9 mouse cellular contexts compared by ENCODE assay signal in genomic region chr9:14498896-14499705, GRCm38 (mm10). TPM values are rescaled to one million over a fixed set of nuclear protein-coding genes. Genes with fewer than 3 reads are reported as not detected.
DNase-seq lines count a peak whose midpoint lies in the region; ATAC-seq and TF ChIP-seq lines count a peak whose summit lies in the region.
"Had no signal": no experiment of that assay in that cellular context is flagged by ENCODE, and none has a peak within 500 bp of the region (broad histone marks: within the 10 kb centered on the region; RNA-seq: fewer than 3 reads in every experiment).

No protein-coding gene starts in this region.

- intact Hi-C loops in heart, postnatal 36 days (cut with DNase I) = loop anchor here (2.0 to 5.0 kb wide), 2 partner anchors 152 to 610 kb away; no protein-coding TSS in a partner anchor

- no peak for TF ChIP-seq CTCF in E14TG2a.4 (conservative IDR thresholded peaks at IDR 0.05; ENCODE audit: low read length)
- TF ChIP-seq CTCF in midbrain, postnatal 0 days (IDR thresholded peaks at IDR 0.05) = no peak

- H3K27me3 ChIP-seq in heart, embryonic 14.5 days (ENCODE audit: control insufficient read depth, insufficient read depth, low read length) = no peaks in the 10 kb centered on the region
- H3K27me3 ChIP-seq in E14TG2a.4 (ENCODE audit: insufficient read depth, low read length) = no peaks in the 10 kb centered on the region
- no peaks in the 10 kb centered on the region for H3K27me3 ChIP-seq in hindbrain, embryonic 14.5 days (ENCODE audit: control insufficient read depth, insufficient read depth, low read length)
- no peaks in the 10 kb centered on the region for H3K27me3 ChIP-seq in midbrain, postnatal 0 days (ENCODE audit: insufficient read depth, low read length)

- peak overlapping the region; percentile 88 for H3K4me2 ChIP-seq in heart, embryonic 14.5 days (ENCODE audit: low read length)
- peak overlapping the region; percentile 80 for H3K4me2 ChIP-seq in hindbrain, embryonic 14.5 days (replicated peaks)
- peak overlapping the region; percentile 75 for H3K4me2 ChIP-seq in midbrain, postnatal 0 days (ENCODE audit: low read depth, low read length, poor library complexity, severe bottlenecking)

- no peak for ATAC-seq in heart, embryonic 14.5 days (ENCODE audit: insufficient number of reproducible peaks, insufficient read depth, low FRiP score, low read depth)
- ATAC-seq in hindbrain, embryonic 14.5 days (ENCODE audit: low FRiP score) = no peak
- no peak for ATAC-seq in midbrain, postnatal 0 days (ENCODE audit: low FRiP score)

- no peak for DNase-seq in heart, postnatal 36 days
- no peak for DNase-seq in hindbrain, embryonic 14.5 days (ENCODE audit: low spot score)
- no peak for DNase-seq in midbrain, postnatal 0 days (ENCODE audit: low spot score)
- no peak for DNase-seq in retina, embryonic 14.5 days (ENCODE audit: low spot score)
- no peak for DNase-seq in gastrocnemius, postnatal 25 days
- DNase-seq in layer of hippocampus, adult 11-12 months (ENCODE audit: low spot score) = no peak
- DNase-seq: gastrocnemius, adult 2 months had no signal

- no peaks in the 10 kb centered on the region for H3K9me3 ChIP-seq in heart, embryonic 14.5 days (ENCODE audit: control insufficient read depth, low read length)
- no peaks in the 10 kb centered on the region for H3K9me3 ChIP-seq in E14TG2a.4 (ENCODE audit: low read length)
- no peaks in the 10 kb centered on the region for H3K9me3 ChIP-seq in hindbrain, embryonic 14.5 days (ENCODE audit: control insufficient read depth, low read length)
- H3K9me3 ChIP-seq in midbrain, postnatal 0 days (ENCODE audit: low read length) = no peaks in the 10 kb centered on the region

- WGBS in heart, embryonic 14.5 days = 78% methylated on average over 4 of the region's 4 CpGs
- WGBS in hindbrain, embryonic 14.5 days = 82% methylated on average over 4 of the region's 4 CpGs
- WGBS in midbrain, postnatal 0 days = 83% methylated on average over 4 of the region's 4 CpGs

- H3K4me1 ChIP-seq in heart, embryonic 14.5 days (ENCODE audit: control insufficient read depth in 2 of 2, insufficient read depth in 2 of 2, low read length in 2 of 2) = peaks cover 0 to 9% of the 10 kb centered on the region in 2 experiments; a peak in 1 of 4 replicates
- peaks cover 13% of the 10 kb centered on the region for H3K4me1 ChIP-seq in E14TG2a.4 (replicated peaks; ENCODE audit: low read depth, low read length)
- peaks cover 5% of the 10 kb centered on the region for H3K4me1 ChIP-seq in hindbrain, embryonic 14.5 days (replicated peaks; ENCODE audit: control insufficient read depth, insufficient read depth, low read length)
- 0 out of 2 replicates have a peak, but pooled peaks cover 2% of the 10 kb centered on the region for H3K4me1 ChIP-seq in midbrain, postnatal 0 days (ENCODE audit: insufficient read depth, low read length)

- no peak overlapping the region for H3K4me3 ChIP-seq in heart, embryonic 14.5 days (ENCODE audit: control insufficient read depth in 1 of 2, insufficient read depth in 1 of 2, low read depth in 1 of 2, low read length in 2 of 2)
- peak overlapping the region; percentile 92 for H3K4me3 ChIP-seq in E14TG2a.4 (replicated peaks; ENCODE audit: low read length)
- peak overlapping the region; percentile 93 for H3K4me3 ChIP-seq in hindbrain, embryonic 14.5 days (replicated peaks; ENCODE audit: low read length)
- H3K4me3 ChIP-seq in midbrain, postnatal 0 days (ENCODE audit: low read depth, low read length) = peak overlapping the region; percentile 53

- no peak overlapping the region for H3K9ac ChIP-seq in heart, embryonic 14.5 days (ENCODE audit: low read length)
- H3K9ac ChIP-seq in hindbrain, embryonic 14.5 days = peak overlapping the region; percentile 87
- H3K9ac ChIP-seq in midbrain, postnatal 0 days (replicated peaks; ENCODE audit: low read length, poor library complexity, severe bottlenecking) = no peak overlapping the region

- H3K27ac ChIP-seq in heart, embryonic 14.5 days (replicated peaks in 1 of 2; ENCODE audit: control insufficient read depth in 1 of 2, insufficient read depth in 1 of 2, low read depth in 2 of 2, low read length in 2 of 2) = no peak overlapping the region
- H3K27ac ChIP-seq in hindbrain, embryonic 14.5 days = no peak overlapping the region
- H3K27ac ChIP-seq in midbrain, postnatal 0 days (ENCODE audit: low read depth, low read length) = peak overlapping the region; percentile 75; the same call in 1 of the 2 replicates

- H3K36me3 ChIP-seq in heart, embryonic 14.5 days (ENCODE audit: control insufficient read depth, insufficient read depth, low read length) = peaks cover 23% of the 10 kb centered on the region
- H3K36me3 ChIP-seq in E14TG2a.4 (ENCODE audit: insufficient read depth, low read length) = peaks cover 22% of the 10 kb centered on the region
- peaks cover 19% of the 10 kb centered on the region for H3K36me3 ChIP-seq in hindbrain, embryonic 14.5 days (replicated peaks; ENCODE audit: control insufficient read depth, insufficient read depth)
- 0 out of 2 replicates have a peak, but pooled peaks cover 7% of the 10 kb centered on the region for H3K36me3 ChIP-seq in midbrain, postnatal 0 days (ENCODE audit: insufficient read depth, low read length)

RNA-seq across cellular contexts. Expression of gene Kdm4d, which starts 1.2 kb away (rescaled TPM):
- polyA plus RNA-seq in heart, embryonic 14.5 days (2014; fragmentation: Nextera tagmentation; extraction: Ambion mirVana) = 0.07 and 0.12 TPM in 2 replicates
- not detected for total RNA-seq in heart, postnatal 36 days (2021)
- 0.73 and 0.74 TPM in 2 replicates for polyA plus RNA-seq in hindbrain, embryonic 14.5 days (2014; fragmentation: Nextera tagmentation; extraction: Ambion mirVana)
- 1.4 and 2.2 TPM in 2 replicates for total RNA-seq in midbrain, postnatal 0 days (2014; rRNA removed)
- polyA plus RNA-seq in midbrain, postnatal 0 days (2015; fragmentation: Nextera tagmentation; extraction: Ambion mirVana) = 1.6 and 2.1 TPM in 2 replicates
- not detected for total RNA-seq in gastrocnemius, postnatal 25 days (2021)
- total RNA-seq: gastrocnemius, adult 2 months had no signal

RNA-seq across cellular contexts. Expression of gene Cwc15, which starts 1.3 kb away (rescaled TPM):
- 116 and 122 TPM in 2 replicates for polyA plus RNA-seq in heart, embryonic 14.5 days (2014; fragmentation: Nextera tagmentation; extraction: Ambion mirVana)
- total RNA-seq in heart, postnatal 36 days (2021) = 10 to 100 TPM; 68.5 to 72.9 TPM
- polyA plus RNA-seq in hindbrain, embryonic 14.5 days (2014; fragmentation: Nextera tagmentation; extraction: Ambion mirVana) = 134 and 145 TPM in 2 replicates
- total RNA-seq in midbrain, postnatal 0 days (2014; rRNA removed) = 50.4 and 57.5 TPM in 2 replicates
- 140 and 142 TPM in 2 replicates for polyA plus RNA-seq in midbrain, postnatal 0 days (2015; fragmentation: Nextera tagmentation; extraction: Ambion mirVana)
- 10 to 100 TPM; 87.5 to 87.9 TPM for total RNA-seq in gastrocnemius, postnatal 25 days (2021)

Comparison
In these comparisons a context has a peak if more than half of its experiments do, and no peak if none do; other contexts are left out.
1. H3K4me3 ChIP-seq: peak in E14TG2a.4 (single experiment), hindbrain, embryonic 14.5 days (single experiment) and midbrain, postnatal 0 days (single experiment); none in heart, embryonic 14.5 days (0 of 2).
2. Peak in every context shown above with its lines, with median percentiles within 50 percentile points of each other: H3K4me2 ChIP-seq.